Mouse (Mus musculus) midbrain, embryonic 10.5 days (tissue): ENCODE measurements around the gene Pcnx3. TPM values are rescaled to one million over a fixed set of nuclear protein-coding genes. Genes with fewer than 3 reads are reported as not detected.

ENCODE experiments used
- DNase-seq: peaks from one replicate; pipeline ENCODE4 v3.0.0-alpha.2; 2017; ENCODE audit warnings: low spot score
- H3K27ac ChIP-seq: fragments of 300-500 bp; sonication (generic); replicated peaks from 2 replicates; pipeline ENCODE4 v1.5.1; 2016; ENCODE audit warnings: mild to moderate bottlenecking
- H3K27me3 ChIP-seq: fragments of 300-500 bp; sonication (generic); 2 replicates; pipeline ENCODE4 v1.6.1; 2016; ENCODE audit warnings: low read depth, mild to moderate bottlenecking; ENCODE audit not compliant: poor library complexity, severe bottlenecking
- H3K36me3 ChIP-seq: fragments of 300-500 bp; sonication (generic); 2 replicates; pipeline ENCODE4 v1.6.1; 2016; ENCODE audit warnings: mild to moderate bottlenecking, moderate library complexity
- H3K4me1 ChIP-seq: fragments of 300-500 bp; sonication (generic); 2 replicates; pipeline ENCODE4 v1.6.1; 2016
- H3K4me3 ChIP-seq: fragments of 300-500 bp; sonication (generic); 2 replicates; pipeline ENCODE4 v1.5.1; 2016; ENCODE audit warnings: mild to moderate bottlenecking, moderate library complexity
- H3K9me3 ChIP-seq: fragments of 300-500 bp; sonication (generic); replicated peaks from 2 replicates; pipeline ENCODE4 v1.6.1; 2016; ENCODE audit warnings: mild to moderate bottlenecking
- WGBS: fragments of 180-500 bp; shearing (Covaris S2); methylation state at CpG from one replicate; pipeline ENCODE4 v1.1.7; 2016; 5-methylcytosine and 5-hydroxymethylcytosine counted together
- polyA plus RNA-seq: library from polyadenylated mRNA; unstranded; fragments of >200 nt; fragmentation: Nextera tagmentation; extraction: Ambion mirVana; gene quantifications from 2 replicates; pipeline ENCODE4 v1.2.1, GENCODE M21; 2016

Pcnx3 gene
- polyA plus RNA-seq, 1 experiment from 2014 or later: 22.8 TPM

- DNase-seq: no peak
- H3K36me3 ChIP-seq: peaks cover 74% of the 10 kb centered on the region
- no peaks in the 10 kb centered on the region for H3K9me3 ChIP-seq
- WGBS: 54% methylated on average over 10 of the region's 10 CpGs
- H3K4me3 ChIP-seq: no peak overlapping the region
- no peaks in the 10 kb centered on the region for H3K27me3 ChIP-seq
- H3K4me1 ChIP-seq: peaks cover 11% of the 10 kb centered on the region
- 0 out of 2 replicates have a peak overlapping the region, but pooled peaks have one; percentile 4 for H3K27ac ChIP-seq
These were observed 16.3 kb upstream of the Pcnx3 start for GRCm38 (mm10) chr19:5704801-5705571.

GRCm38 (mm10) chr19:5704163-5704800 is 15.6 kb upstream of the Pcnx3 start, which contains the start of gene Kcnk7:
Gene Kcnk7, plus strand, starts transcription at chr19:5704367.
- Histone ChIP-seq H3K4me1 (peaks cover 11% of the 10 kb centered on the region), H3K4me3 (no peak within 1 kb of the TSS), H3K9me3 (no peaks in the 10 kb centered on the region), H3K27me3 (no peaks in the 10 kb centered on the region), H3K27ac (0 out of 2 replicates have a peak within 1 kb of the TSS, but pooled peaks have one; percentile 4), H3K36me3 (peaks cover 74% of the 10 kb centered on the region)
- WGBS: 73% methylated on average over 17 of the region's 17 CpGs
- DNase-seq: no peak

- Histone ChIP-seq H3K36me3 (peaks cover 94% of the 10 kb centered on the region), H3K4me1 (peaks cover 41% of the 10 kb centered on the region), H3K4me3 (peak overlapping the region; percentile 51), H3K27me3 (peaks cover 20% of the 10 kb centered on the region), H3K27ac (peak overlapping the region; percentile 47; the same call in 1 of the 2 replicates), H3K9me3 (no peaks in the 10 kb centered on the region)
- DNase-seq: peak; percentile 67
- WGBS: 10% methylated on average over 41 of the region's 41 CpGs
These were observed 7.2 kb upstream of the Pcnx3 start for GRCm38 (mm10) chr19:5695849-5696462.

- WGBS: 87% methylated on average over 6 of the region's 6 CpGs
- no peak for DNase-seq
- Histone ChIP-seq H3K4me3 (no peak overlapping the region), H3K9me3 (no peaks in the 10 kb centered on the region), H3K27ac (no peak overlapping the region), H3K27me3 (peaks cover 20% of the 10 kb centered on the region), H3K4me1 (peaks cover 59% of the 10 kb centered on the region), H3K36me3 (peaks cover 79% of the 10 kb centered on the region)
These were observed 5.1 kb upstream of the Pcnx3 start for GRCm38 (mm10) chr19:5693801-5694200.

- DNase-seq: no peak
- no peaks in the 10 kb centered on the region for H3K9me3 ChIP-seq
- WGBS: 79% methylated on average over 10 of the region's 10 CpGs
- peak overlapping the region; percentile 90 for H3K4me3 ChIP-seq
- H3K27me3 ChIP-seq: peaks cover 20% of the 10 kb centered on the region
- H3K4me1 ChIP-seq: peaks cover 62% of the 10 kb centered on the region
- peaks cover 70% of the 10 kb centered on the region for H3K36me3 ChIP-seq
- H3K27ac ChIP-seq: 0 out of 2 replicates have a peak overlapping the region, but pooled peaks have one; percentile 59
These were observed 4.2 kb upstream of the Pcnx3 start for GRCm38 (mm10) chr19:5692913-5693396.

GRCm38 (mm10) chr19:5692086-5692912 is 3.6 kb upstream of the Pcnx3 start:
- Histone ChIP-seq H3K36me3 (peaks cover 64% of the 10 kb centered on the region), H3K27ac (peak overlapping the region; percentile 59), H3K27me3 (peaks cover 20% of the 10 kb centered on the region), H3K9me3 (no peaks in the 10 kb centered on the region), H3K4me1 (peaks cover 69% of the 10 kb centered on the region), H3K4me3 (peak overlapping the region; percentile 90)
- WGBS: 72% methylated on average over 10 of the region's 10 CpGs
- no peak for DNase-seq

- DNase-seq: no peak
- WGBS: 85% methylated on average over 5 of the region's 5 CpGs
- peak overlapping the region; percentile 90 for H3K4me3 ChIP-seq
- peaks cover 63% of the 10 kb centered on the region for H3K36me3 ChIP-seq
- no peaks in the 10 kb centered on the region for H3K9me3 ChIP-seq
- peaks cover 72% of the 10 kb centered on the region for H3K4me1 ChIP-seq
- H3K27ac ChIP-seq: 0 out of 2 replicates have a peak overlapping the region, but pooled peaks have one; percentile 59
- H3K27me3 ChIP-seq: peaks cover 20% of the 10 kb centered on the region
These were observed 2.9 kb upstream of the Pcnx3 start for GRCm38 (mm10) chr19:5691601-5692000.

- DNase-seq: no peak
- 80% methylated on average over 15 of the region's 15 CpGs for WGBS
- peaks cover 14% of the 10 kb centered on the region for H3K27me3 ChIP-seq
- H3K27ac ChIP-seq: peak overlapping the region; percentile 90
- H3K9me3 ChIP-seq: no peaks in the 10 kb centered on the region
- H3K4me3 ChIP-seq: peak overlapping the region; percentile 90
- peaks cover 60% of the 10 kb centered on the region for H3K4me1 ChIP-seq
- peaks cover 67% of the 10 kb centered on the region for H3K36me3 ChIP-seq
These were observed 1.6 kb upstream of the Pcnx3 start for GRCm38 (mm10) chr19:5690343-5690735.

GRCm38 (mm10) chr19:5689565-5690342 is 1.0 kb upstream of the Pcnx3 start:
- peaks cover 8% of the 10 kb centered on the region for H3K27me3 ChIP-seq
- peak; percentile 75 for DNase-seq
- H3K4me3 ChIP-seq: peak overlapping the region; percentile 90
- 11% methylated on average over 42 of the region's 42 CpGs for WGBS
- peak overlapping the region; percentile 90 for H3K27ac ChIP-seq
- no peaks in the 10 kb centered on the region for H3K9me3 ChIP-seq
- H3K4me1 ChIP-seq: peaks cover 54% of the 10 kb centered on the region
- H3K36me3 ChIP-seq: peaks cover 67% of the 10 kb centered on the region

- H3K27ac ChIP-seq: peak overlapping the region; percentile 90
- peaks cover 54% of the 10 kb centered on the region for H3K4me1 ChIP-seq
- H3K36me3 ChIP-seq: peaks cover 69% of the 10 kb centered on the region
- 1% methylated on average over 7 of the region's 7 CpGs for WGBS
- DNase-seq: peak; percentile 21
- H3K27me3 ChIP-seq: peaks cover 1% of the 10 kb centered on the region
- H3K4me3 ChIP-seq: peak overlapping the region; percentile 90
- H3K9me3 ChIP-seq: no peaks in the 10 kb centered on the region
These were observed 350 bp upstream of the Pcnx3 start for GRCm38 (mm10) chr19:5689088-5689428.

- Histone ChIP-seq H3K27me3 (no peaks in the 10 kb centered on the region), H3K4me1 (peaks cover 50% of the 10 kb centered on the region), H3K27ac (peak overlapping the region; percentile 90), H3K9me3 (no peaks in the 10 kb centered on the region), H3K36me3 (peaks cover 69% of the 10 kb centered on the region), H3K4me3 (peak overlapping the region; percentile 90)
- 23% methylated on average over 9 of the region's 9 CpGs for WGBS
- no peak for DNase-seq
These were observed 970 bp downstream of the Pcnx3 start for GRCm38 (mm10) chr19:5687738-5688137.
